Mouse (Mus musculus): ENCODE data around the gene Tepsin. TPM values are rescaled to one million over a fixed set of nuclear protein-coding genes. Genes with fewer than 3 reads are reported as not detected.
A peak's percentile ranks its signal among the peaks of the same experiment; 100 is the strongest.

Gene Tepsin
- polyA plus RNA-seq, 1 experiment from 2014 or later, result 18.5 TPM

GRCm38 (mm10) chr11:120126845-120127244, 28.3 kb upstream of the Tepsin start:
- Histone ChIP-seq H3K27me3 (no peaks in the 10 kb centered on the region), H3K9me3 (no peaks in the 10 kb centered on the region), H3K4me2 (replicated peaks) (no peak overlapping the region), H3K9ac (no peak overlapping the region), H3K4me1 (no peaks in the 10 kb centered on the region), H3K4me3 (no peak overlapping the region), H3K27ac (no peak overlapping the region), H3K36me3 (peaks cover 82% of the 10 kb centered on the region)
- 82% methylated on average over 2 of the region's 2 CpGs for WGBS
- ATAC-seq (ENCODE audit: low FRiP score, low read depth), result no peak

GRCm38 (mm10) chr11:120122126-120122525, 23.6 kb upstream of the Tepsin start:
- Histone ChIP-seq H3K4me2 (replicated peaks) (no peak overlapping the region), H3K9me3 (no peaks in the 10 kb centered on the region), H3K27me3 (no peaks in the 10 kb centered on the region), H3K9ac (no peak overlapping the region), H3K27ac (no peak overlapping the region), H3K4me3 (no peak overlapping the region), H3K4me1 (peaks cover 10% of the 10 kb centered on the region), H3K36me3 (peaks cover 60% of the 10 kb centered on the region)
- ATAC-seq (ENCODE audit: low FRiP score, low read depth), result no peak
- WGBS, result 84% methylated on average over 12 of the region's 12 CpGs

- no peak for ATAC-seq (ENCODE audit: low FRiP score, low read depth)
- H3K36me3 ChIP-seq, result peaks cover 63% of the 10 kb centered on the region
- no peaks in the 10 kb centered on the region for H3K9me3 ChIP-seq
- H3K4me1 ChIP-seq, result peaks cover 10% of the 10 kb centered on the region
- H3K27me3 ChIP-seq, result no peaks in the 10 kb centered on the region
- no peak overlapping the region for H3K4me3 ChIP-seq
- H3K27ac ChIP-seq, result no peak overlapping the region
- 80% methylated on average over 17 of the region's 17 CpGs for WGBS
- H3K4me2 ChIP-seq (replicated peaks), result no peak overlapping the region
- H3K9ac ChIP-seq, result peak overlapping the region; percentile 39; the same call in 1 of the 2 replicates
Observed at GRCm38 (mm10) chr11:120120642-120121420, 22.3 kb upstream of the Tepsin start.

- Histone ChIP-seq H3K27ac (no peak overlapping the region), H3K4me2 (replicated peaks) (no peak overlapping the region), H3K9ac (peak overlapping the region; percentile 39; the same call in 1 of the 2 replicates), H3K4me1 (peaks cover 15% of the 10 kb centered on the region), H3K36me3 (peaks cover 67% of the 10 kb centered on the region), H3K27me3 (no peaks in the 10 kb centered on the region), H3K4me3 (no peak overlapping the region), H3K9me3 (no peaks in the 10 kb centered on the region)
- WGBS, result 50% methylated on average over 10 of the region's 10 CpGs
- ATAC-seq (ENCODE audit: low FRiP score, low read depth), result no peak
Observed at GRCm38 (mm10) chr11:120119936-120120541, 21.5 kb upstream of the Tepsin start.

GRCm38 (mm10) chr11:120119108-120119507, 20.6 kb upstream of the Tepsin start:
- Histone ChIP-seq H3K27ac (no peak overlapping the region), H3K4me3 (no peak overlapping the region), H3K9me3 (no peaks in the 10 kb centered on the region), H3K27me3 (no peaks in the 10 kb centered on the region), H3K4me1 (peaks cover 23% of the 10 kb centered on the region), H3K4me2 (replicated peaks) (no peak overlapping the region), H3K9ac (no peak overlapping the region), H3K36me3 (peaks cover 67% of the 10 kb centered on the region)
- no peak for ATAC-seq (ENCODE audit: low FRiP score, low read depth)
- 93% methylated on average over 7 of the region's 7 CpGs for WGBS

GRCm38 (mm10) chr11:120117626-120118025, 19.1 kb upstream of the Tepsin start:
- no peak overlapping the region for H3K4me3 ChIP-seq
- ATAC-seq (ENCODE audit: low FRiP score, low read depth), result no peak
- no peak overlapping the region for H3K4me2 ChIP-seq (replicated peaks)
- H3K27me3 ChIP-seq, result peaks cover 4% of the 10 kb centered on the region; the same call in 1 of the 2 replicates
- no peak overlapping the region for H3K27ac ChIP-seq
- peaks cover 23% of the 10 kb centered on the region for H3K4me1 ChIP-seq
- WGBS, result 86% methylated on average over 2 of the region's 2 CpGs
- no peak overlapping the region for H3K9ac ChIP-seq
- peaks cover 62% of the 10 kb centered on the region for H3K36me3 ChIP-seq
- H3K9me3 ChIP-seq, result no peaks in the 10 kb centered on the region

- 0 out of 2 replicates have a peak overlapping the region, but pooled peaks have one; percentile 34 for H3K27ac ChIP-seq
- H3K4me1 ChIP-seq, result peaks cover 24% of the 10 kb centered on the region
- peaks cover 4% of the 10 kb centered on the region; the same call in 1 of the 2 replicates for H3K27me3 ChIP-seq
- peak; percentile 70 for ATAC-seq (ENCODE audit: low FRiP score, low read depth)
- H3K9ac ChIP-seq, result no peak overlapping the region
- H3K4me3 ChIP-seq, result no peak overlapping the region
- peaks cover 71% of the 10 kb centered on the region for H3K36me3 ChIP-seq
- WGBS, result 55% methylated on average over 21 of the region's 21 CpGs
- H3K4me2 ChIP-seq (replicated peaks), result 0 out of 2 replicates have a peak overlapping the region, but pooled peaks have one; percentile 9
- no peaks in the 10 kb centered on the region for H3K9me3 ChIP-seq
Observed at GRCm38 (mm10) chr11:120114488-120115215, 16.1 kb upstream of the Tepsin start.

- H3K4me2 ChIP-seq (replicated peaks), result no peak overlapping the region
- peaks cover 36% of the 10 kb centered on the region for H3K4me1 ChIP-seq
- no peaks in the 10 kb centered on the region for H3K9me3 ChIP-seq
- H3K27ac ChIP-seq, result no peak overlapping the region
- peaks cover 63% of the 10 kb centered on the region for H3K36me3 ChIP-seq
- WGBS, result 91% methylated on average over 4 of the region's 4 CpGs
- no peak overlapping the region for H3K4me3 ChIP-seq
- no peak overlapping the region for H3K9ac ChIP-seq
- no peak for ATAC-seq (ENCODE audit: low FRiP score, low read depth)
- peaks cover 4% of the 10 kb centered on the region; the same call in 1 of the 2 replicates for H3K27me3 ChIP-seq
Observed at GRCm38 (mm10) chr11:120112136-120112535, 13.6 kb upstream of the Tepsin start.

- ATAC-seq (ENCODE audit: low FRiP score, low read depth), result no peak
- Histone ChIP-seq H3K9ac (no peak overlapping the region), H3K9me3 (no peaks in the 10 kb centered on the region), H3K36me3 (peaks cover 60% of the 10 kb centered on the region), H3K4me2 (replicated peaks) (no peak overlapping the region), H3K4me1 (peaks cover 36% of the 10 kb centered on the region), H3K27ac (no peak overlapping the region), H3K27me3 (peaks cover 4% of the 10 kb centered on the region; the same call in 1 of the 2 replicates), H3K4me3 (no peak overlapping the region)
- WGBS, result 9% methylated on average over 2 of the region's 2 CpGs
Observed at GRCm38 (mm10) chr11:120111033-120111432, 12.5 kb upstream of the Tepsin start.

GRCm38 (mm10) chr11:120110554-120110953, 12.0 kb upstream of the Tepsin start:
- Histone ChIP-seq H3K9ac (no peak overlapping the region), H3K4me1 (peaks cover 36% of the 10 kb centered on the region), H3K36me3 (peaks cover 60% of the 10 kb centered on the region), H3K27ac (no peak overlapping the region), H3K4me3 (no peak overlapping the region), H3K9me3 (no peaks in the 10 kb centered on the region), H3K27me3 (peaks cover 4% of the 10 kb centered on the region; the same call in 1 of the 2 replicates), H3K4me2 (replicated peaks) (no peak overlapping the region)
- 55% methylated on average over 7 of the region's 7 CpGs for WGBS
- ATAC-seq (ENCODE audit: low FRiP score, low read depth), result no peak

GRCm38 (mm10) chr11:120109558-120110210, 11.2 kb upstream of the Tepsin start:
- 46% methylated on average over 14 of the region's 14 CpGs for WGBS
- Histone ChIP-seq H3K4me1 (peaks cover 28% of the 10 kb centered on the region), H3K27me3 (peaks cover 4% of the 10 kb centered on the region; the same call in 1 of the 2 replicates), H3K4me3 (no peak overlapping the region), H3K36me3 (peaks cover 61% of the 10 kb centered on the region), H3K9me3 (no peaks in the 10 kb centered on the region), H3K4me2 (replicated peaks) (no peak overlapping the region), H3K9ac (peak overlapping the region; percentile 27; the same call in 1 of the 2 replicates), H3K27ac (no peak overlapping the region)
- peak; percentile 26; the same call in 1 of the 2 replicates for ATAC-seq (ENCODE audit: low FRiP score, low read depth)
